Mouse (Mus musculus): Measurements from ENCODE around the gene Ccnl1. TPM values are rescaled to one million over a fixed set of nuclear protein-coding genes. Genes with fewer than 3 reads are reported as not detected.

Gene Ccnl1
- polyA plus RNA-seq, 1 experiment from 2014 or later = 129 TPM

GRCm38 (mm10) chr3:65897233-65897993, 60.6 kb downstream of the Ccnl1 start:
- Histone ChIP-seq H3K9me3 (ENCODE audit: low read depth, low read length) (no peaks in the 10 kb centered on the region), H3K36me3 (ENCODE audit: insufficient read depth) (no peaks in the 10 kb centered on the region), H3K4me2 (no peak overlapping the region), H3K27me3 (ENCODE audit: insufficient read depth, low read length) (no peaks in the 10 kb centered on the region), H3K9ac (no peak overlapping the region), H3K27ac (ENCODE audit: low read depth) (no peak overlapping the region), H3K4me3 (ENCODE audit: low read depth, low read length) (no peak overlapping the region), H3K4me1 (ENCODE audit: insufficient read depth) (no peaks in the 10 kb centered on the region)
- DNase-seq (no peak), ATAC-seq (ENCODE audit: insufficient read depth) (no peak)
- no peak for TF ChIP-seq CTCF (IDR thresholded peaks at IDR 0.05; ENCODE audit: low read depth)
- 18% methylated on average over 3 of the region's 3 CpGs for WGBS

Measured in lung, embryonic 14.5 days (tissue).